Mouse (Mus musculus) gastrocnemius, postnatal 4 days (tissue): ENCODE measurements at regions not wholly inside any gene's neighbourhood (a gene's known extent, or its start where the extent isn't known, plus 50 kb on each side); places are given as distances from the start of the nearest gene placed in this dataset.

Source experiments
- DNase-seq, 2 experiments: peaks; one replicate each; pipeline ENCODE4 v3.0.0; 2021 to 2022; ENCODE audit warnings: low spot score in 2 of 2, mixed read lengths in 2 of 2

GRCm38 (mm10) chr6:111621684-111622480 lies 651.7 kb upstream of the Lmcd1 start:
- DNase-seq: no peak

- DNase-seq: no peak
These were observed 650.9 kb upstream of the Lmcd1 start for GRCm38 (mm10) chr6:111622481-111623139.

DNA sequence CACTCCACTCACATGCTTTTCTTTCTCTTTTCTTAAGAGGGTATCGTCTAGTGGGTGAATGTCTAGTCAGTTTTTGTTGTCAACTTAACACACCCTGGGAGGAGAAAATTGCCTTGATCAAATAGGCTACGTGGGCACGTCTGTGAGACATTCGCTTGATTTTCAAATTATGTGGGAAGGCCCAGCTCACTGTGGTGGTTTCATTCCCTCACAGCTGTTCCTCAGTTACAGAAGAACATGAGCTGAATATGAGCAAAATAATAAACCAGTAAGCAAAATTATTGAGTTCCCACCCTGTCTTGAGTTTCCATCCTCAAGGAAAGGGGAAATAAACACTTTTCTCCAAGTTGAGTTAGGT lies 650.4 kb upstream of the Lmcd1 start:
- DNase-seq: no peak

DNA sequence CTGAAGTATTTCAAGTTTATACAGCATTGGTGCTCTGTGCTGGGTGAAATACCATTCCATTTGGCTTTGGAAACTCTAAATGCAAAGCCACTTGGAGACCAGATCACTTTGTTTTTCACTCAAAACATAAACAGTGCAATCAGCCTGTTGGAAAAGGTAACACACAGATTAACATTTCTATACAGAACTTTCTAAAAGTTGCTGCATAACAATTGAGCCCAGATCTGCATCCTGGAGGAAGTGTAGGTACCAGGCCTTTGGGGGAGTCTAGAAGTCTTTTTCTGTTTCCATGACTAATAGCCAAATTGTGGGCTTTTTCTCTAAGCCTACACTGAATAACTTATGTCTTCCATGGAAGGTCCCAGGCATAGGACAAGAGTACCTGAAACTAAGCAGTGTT lies 648.1 kb upstream of the Lmcd1 start:
- no peak for DNase-seq

DNA sequence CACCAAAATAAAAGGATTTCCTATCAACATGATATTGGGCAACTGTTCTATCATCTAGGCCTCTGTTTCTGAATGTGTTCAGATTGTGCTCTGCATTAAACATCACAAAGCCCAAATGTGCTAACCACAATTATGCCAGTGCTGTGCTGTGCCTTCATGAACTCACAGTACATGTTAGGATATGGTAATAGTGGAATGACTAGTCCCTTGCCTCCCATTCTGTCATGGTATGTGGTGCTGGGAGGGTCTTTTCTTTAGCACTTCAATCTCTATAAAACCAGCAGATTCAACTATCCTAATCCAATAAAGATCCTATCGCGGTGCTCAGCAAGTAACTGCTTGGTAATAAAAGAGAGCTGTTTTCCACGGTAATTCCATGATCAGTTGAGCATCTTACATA lies 620.8 kb upstream of the Lmcd1 start:
- no peak for DNase-seq

DNA sequence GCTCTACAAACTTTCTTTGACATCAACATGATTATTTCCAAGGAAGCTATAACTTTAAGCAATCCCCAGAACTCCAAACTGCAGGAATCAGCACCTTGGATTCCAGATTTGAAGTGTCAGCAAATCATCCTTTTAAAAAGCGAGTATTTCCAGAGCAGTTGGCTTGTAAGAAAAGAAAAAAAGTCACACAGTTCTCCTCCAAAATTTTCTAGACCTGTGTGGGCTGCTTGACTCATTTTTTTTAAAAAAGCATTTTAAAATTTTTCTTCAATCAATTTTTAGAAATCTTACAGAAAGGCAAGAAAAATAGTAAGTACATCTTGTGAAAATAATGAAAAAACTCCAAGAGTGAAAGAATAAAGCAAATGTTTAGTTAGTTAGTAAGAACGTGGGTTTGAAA lies 613.6 kb upstream of the Lmcd1 start:
- no peak for DNase-seq

DNA sequence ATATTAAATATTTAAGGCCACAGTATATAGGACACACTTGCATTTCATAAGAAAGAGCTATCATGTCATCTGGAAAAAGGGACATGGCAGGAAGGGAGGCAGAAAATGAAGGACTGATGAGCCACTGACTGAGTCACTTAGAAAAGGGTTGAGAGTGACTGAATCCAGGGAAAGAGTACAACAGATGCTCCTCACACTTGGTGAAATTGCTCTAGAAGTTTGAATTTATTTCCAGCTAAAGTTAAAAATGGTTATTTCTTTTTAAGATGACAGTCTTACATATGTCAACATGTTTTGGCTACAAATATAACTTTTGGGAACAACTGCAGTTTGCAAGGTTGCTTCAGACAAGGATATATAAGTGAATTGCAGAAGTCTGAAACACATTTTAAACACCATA lies 609.0 kb upstream of the Lmcd1 start:
- no peak for DNase-seq

DNA sequence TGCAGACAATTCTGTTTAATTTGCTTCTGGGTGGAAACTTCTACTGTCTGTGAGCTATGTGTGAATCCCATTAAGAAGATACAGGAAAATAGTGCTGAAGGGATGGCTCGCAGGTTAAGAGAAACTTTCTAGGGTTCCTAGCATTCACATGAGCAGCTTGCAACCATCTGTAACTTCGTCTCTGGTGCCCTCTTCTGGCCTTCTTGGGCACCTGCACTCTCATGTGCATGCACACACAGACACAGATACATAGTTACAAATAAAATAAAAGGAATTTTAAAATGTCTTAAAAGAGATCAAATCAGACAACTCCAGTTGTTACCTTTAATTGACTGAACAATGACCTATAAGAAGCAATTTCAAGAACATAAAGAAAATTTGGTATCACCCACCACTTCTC lies 588.6 kb upstream of the Lmcd1 start:
- no peak for DNase-seq

GRCm38 (mm10) chr6:111702864-111703263 lies 570.7 kb upstream of the Lmcd1 start:
- DNase-seq: no peak

DNA sequence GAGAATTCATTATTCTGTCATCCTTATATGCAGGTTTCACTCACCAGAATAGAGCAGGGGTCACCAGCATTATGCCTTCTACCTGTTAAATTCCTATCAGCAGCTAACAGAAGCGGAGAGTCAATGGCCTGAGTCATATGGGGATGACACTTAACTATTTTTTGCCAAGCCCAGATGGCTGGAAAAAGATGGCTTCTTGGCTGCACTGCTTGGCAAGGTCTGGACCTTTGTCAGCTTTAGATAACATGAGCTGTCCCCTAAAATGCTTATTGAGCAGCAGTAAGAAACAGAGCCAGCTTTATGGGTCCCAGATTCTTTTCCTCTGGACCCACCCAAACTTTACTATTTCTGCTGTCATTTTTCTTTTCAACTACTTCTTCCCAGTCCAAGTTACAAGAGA lies 565.3 kb upstream of the Lmcd1 start:
- no peak for DNase-seq

DNA sequence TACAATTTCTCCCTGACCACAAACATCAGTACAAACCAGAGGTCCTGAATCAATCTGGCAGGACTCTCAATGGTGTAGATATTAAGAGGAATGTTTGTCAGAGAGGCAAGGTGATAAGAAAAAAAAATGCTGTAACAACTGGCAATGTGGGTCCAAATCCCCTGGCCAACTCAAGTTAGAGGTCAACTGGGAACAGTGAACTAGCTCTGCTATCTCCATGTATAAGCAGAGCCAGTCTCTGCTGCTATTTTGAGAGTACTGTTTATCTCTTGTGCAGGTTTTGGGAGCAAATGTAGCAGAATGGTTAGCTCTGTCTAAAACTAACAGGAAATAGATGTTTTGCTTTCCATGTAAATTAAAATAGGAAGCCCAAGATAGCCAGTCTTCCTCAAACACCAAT lies 547.6 kb upstream of the Lmcd1 start:
- DNase-seq: no peak

- no peak for DNase-seq
These were observed 543.2 kb upstream of the Lmcd1 start for GRCm38 (mm10) chr6:111730381-111730780.

- no peak for DNase-seq
These were observed 539.6 kb upstream of the Lmcd1 start for GRCm38 (mm10) chr6:111733926-111734325.

DNA sequence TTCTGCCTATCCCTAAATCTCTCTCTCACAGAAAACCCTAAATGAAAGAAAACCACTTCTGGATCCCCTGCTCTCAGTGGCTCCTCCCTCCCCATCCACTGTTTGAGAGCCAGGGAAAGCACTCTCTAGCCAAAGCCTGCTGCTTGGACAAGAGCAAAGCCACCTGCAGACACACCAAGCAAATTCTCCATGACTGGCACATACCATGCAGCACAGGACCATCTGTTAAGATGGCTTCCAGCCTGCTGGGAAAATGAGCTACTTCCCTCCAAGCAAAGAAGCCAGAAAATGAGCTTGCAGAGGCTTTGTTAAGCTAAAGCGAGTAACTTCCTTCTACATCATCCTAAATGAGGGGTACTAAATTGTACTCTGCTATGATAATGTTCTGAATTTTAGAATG lies 534.6 kb upstream of the Lmcd1 start:
- DNase-seq: no peak

DNA sequence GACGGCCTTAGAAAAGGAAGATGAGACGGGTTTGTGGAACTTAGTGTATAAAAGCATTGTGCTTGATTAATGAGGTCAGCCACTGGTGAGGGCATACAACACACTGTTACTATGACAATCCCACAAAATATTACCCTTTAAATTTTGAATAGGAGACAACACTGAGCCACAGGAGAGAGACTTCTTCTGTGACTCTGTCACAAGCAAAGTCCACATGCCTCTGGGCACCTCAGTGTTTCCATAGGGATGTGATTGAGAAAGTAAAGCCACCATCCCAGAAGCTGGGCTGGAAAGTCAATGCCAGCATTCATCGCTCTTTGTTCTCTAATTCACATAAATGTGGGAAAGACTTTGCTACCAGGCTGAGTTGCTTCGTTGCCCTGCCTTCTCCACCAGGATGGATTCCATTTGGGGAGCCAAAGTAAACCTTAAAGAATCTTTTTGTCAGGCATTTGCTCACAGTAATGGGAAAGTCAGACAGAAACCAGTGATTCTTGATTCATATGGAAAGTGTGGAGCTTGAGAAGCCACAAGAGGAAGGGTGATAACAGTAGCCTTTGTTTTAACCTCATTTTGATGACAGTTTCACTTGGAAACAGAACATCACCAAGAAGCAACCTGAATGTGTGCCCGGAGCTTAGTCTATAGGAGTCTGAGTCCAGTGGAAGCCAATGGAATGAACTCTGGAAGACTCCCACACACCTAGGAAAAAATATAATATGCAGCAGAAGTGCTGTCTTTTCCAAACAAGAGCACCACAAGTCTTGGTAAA lies 491.7 kb upstream of the Lmcd1 start:
- DNase-seq: no peak

- no peak for DNase-seq
These were observed 464.9 kb upstream of the Lmcd1 start for GRCm38 (mm10) chr6:111808611-111809010.

DNA sequence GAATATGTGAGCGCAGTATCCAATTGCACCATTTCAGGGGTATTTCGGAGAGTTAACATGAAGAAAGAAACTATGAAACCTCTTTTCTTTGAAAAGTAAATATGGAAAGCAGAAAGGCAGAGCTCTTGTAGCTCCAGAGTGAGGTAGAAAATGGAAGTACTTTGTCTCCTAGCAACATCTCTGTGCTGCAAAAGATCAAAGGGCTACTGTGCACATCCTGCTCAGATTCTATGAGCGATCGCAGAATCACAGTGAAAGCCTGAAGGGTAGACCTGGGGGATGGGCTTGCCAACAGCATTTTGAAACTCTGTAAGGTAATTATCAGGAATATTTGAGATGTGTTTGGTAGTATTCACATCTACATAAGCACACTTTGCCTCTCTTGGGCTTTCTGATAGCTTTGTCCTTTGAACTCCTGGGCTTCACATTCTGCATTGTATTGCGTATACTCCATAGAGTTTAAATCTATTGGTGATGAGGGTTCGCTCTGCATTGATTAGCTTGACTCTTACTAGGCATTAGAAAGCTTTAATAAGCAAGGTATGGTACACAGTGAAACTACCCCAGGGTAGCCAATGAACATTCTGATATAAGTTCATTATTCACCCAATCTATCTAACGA lies 459.5 kb upstream of the Lmcd1 start:
- no peak for DNase-seq

- no peak for DNase-seq
These were observed 458.4 kb upstream of the Lmcd1 start for GRCm38 (mm10) chr6:111815150-111815549.

DNA sequence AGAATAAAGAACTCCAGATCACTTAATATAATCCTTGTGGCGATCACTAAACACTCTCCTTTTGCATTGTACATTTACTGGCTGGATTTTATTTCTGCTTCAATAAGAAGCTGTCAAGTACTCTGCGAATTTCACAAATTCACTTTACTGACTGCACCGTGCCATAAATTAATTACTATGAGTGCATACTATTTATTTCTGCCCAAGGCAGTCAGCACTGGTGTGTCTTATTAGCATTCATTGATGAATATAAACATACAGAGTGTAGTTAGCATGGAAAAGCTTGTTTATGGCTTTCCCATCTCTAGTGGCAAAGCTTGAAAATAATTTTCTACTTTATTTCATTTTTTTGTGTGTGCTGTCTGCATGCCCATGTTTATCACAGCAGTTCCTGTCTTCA lies 453.3 kb upstream of the Lmcd1 start:
- no peak for DNase-seq

DNA sequence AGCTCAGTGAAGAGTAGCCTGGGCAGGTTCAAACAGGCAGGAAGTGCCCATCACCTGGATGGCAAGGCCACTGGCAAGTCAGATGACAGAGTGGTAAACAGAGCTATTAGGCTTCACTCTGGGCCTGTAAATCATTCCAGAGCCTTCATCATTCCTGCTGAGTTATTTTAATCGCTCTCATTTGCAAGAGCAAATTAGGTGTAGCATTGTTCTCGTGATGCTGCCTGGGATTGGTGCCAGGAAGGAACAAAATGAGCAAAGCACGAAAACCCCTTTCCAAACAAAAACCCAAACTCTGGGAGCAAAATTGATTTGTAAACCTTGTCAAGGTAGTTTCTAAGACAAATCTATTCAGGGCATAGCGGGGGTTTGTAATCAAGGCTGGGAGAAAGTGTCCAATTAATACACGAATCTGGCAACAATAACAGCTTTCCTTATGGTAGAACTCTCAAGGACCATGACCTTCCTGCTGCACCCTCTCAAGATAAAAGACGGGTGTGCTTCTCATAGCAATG lies 429.2 kb upstream of the Lmcd1 start:
- DNase-seq: no peak

DNA sequence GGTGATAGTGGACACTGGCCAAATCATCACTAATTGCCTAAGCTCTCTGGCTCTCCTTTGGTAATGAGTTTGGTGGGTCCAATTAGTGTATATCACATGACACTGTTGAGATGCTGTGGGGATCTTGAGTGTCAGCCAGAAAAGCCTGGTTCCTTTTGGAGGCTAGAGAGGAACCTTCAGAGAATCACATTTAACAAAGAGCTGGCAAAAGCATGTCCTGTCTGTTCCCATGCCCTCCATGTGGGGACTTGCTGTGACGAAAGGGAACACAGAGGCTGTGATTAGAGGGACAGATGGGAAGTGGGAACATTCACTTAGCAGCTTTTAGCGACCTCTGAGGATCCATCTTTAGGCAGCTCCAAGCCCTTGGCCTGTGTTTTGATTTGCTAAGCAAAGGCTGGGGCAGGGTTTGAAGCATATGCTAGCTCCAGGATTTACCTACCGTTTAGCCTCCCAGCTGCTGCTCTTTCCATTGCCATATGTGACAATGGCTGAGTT lies 407.4 kb upstream of the Lmcd1 start:
- no peak for DNase-seq
